Mouse (Mus musculus) midbrain, postnatal 0 days (tissue): Measurements from ENCODE around the gene Scaf1. TPM values are rescaled to one million over a fixed set of nuclear protein-coding genes. Genes with fewer than 3 reads are reported as not detected.
"Not testable (repeated sequence)": the region's sequence is repeated elsewhere in the genome, so short reads cannot be mapped to it uniquely, and the experiment has no call there.

ENCODE experiments used
- ATAC-seq: fragments of 200-750 bp; cut with Nextera tagmentation; 2 replicates; pipeline ENCODE4 v1.8.0; 2017; ENCODE audit warnings: moderate number of reproducible peaks, mild to moderate bottlenecking, moderate TSS enrichment, moderate library complexity; ENCODE audit not compliant: low FRiP score
- DNase-seq: peaks from one replicate; pipeline ENCODE4 v3.0.0-alpha.2; 2015; ENCODE audit warnings: low spot score
- H3K27ac ChIP-seq: fragments of 300-500 bp; sonication (generic); 2 replicates; pipeline ENCODE4 v1.5.1; 2014; ENCODE audit warnings: low read depth, mild to moderate bottlenecking, low read length, mixed read lengths
- H3K27me3 ChIP-seq: fragments of 300-500 bp; sonication (generic); 2 replicates; pipeline ENCODE4 v1.6.1; 2014; ENCODE audit warnings: low read length, control low read depth, mixed read lengths; ENCODE audit not compliant: insufficient read depth
- H3K36me3 ChIP-seq: fragments of 300-500 bp; sonication (generic); 2 replicates; pipeline ENCODE4 v1.6.1; 2014; ENCODE audit warnings: low read length, control low read depth, mixed read lengths; ENCODE audit not compliant: insufficient read depth
- H3K4me1 ChIP-seq: fragments of 300-500 bp; sonication (generic); 2 replicates; pipeline ENCODE4 v1.6.1; 2014; ENCODE audit warnings: mild to moderate bottlenecking, control low read depth, antibody characterized with exemption, low read length, mixed read lengths; ENCODE audit not compliant: insufficient read depth
- H3K4me2 ChIP-seq: fragments of 300-500 bp; sonication (generic); 2 replicates; pipeline ENCODE4 v1.6.1; 2014; ENCODE audit warnings: low read depth, mild to moderate bottlenecking, low read length, mixed read lengths; ENCODE audit not compliant: poor library complexity, severe bottlenecking
- H3K4me3 ChIP-seq: fragments of 300-500 bp; sonication (generic); 2 replicates; pipeline ENCODE4 v1.5.1; 2014; ENCODE audit warnings: low read depth, mild to moderate bottlenecking, low read length, moderate library complexity
- H3K9ac ChIP-seq: fragments of 300-500 bp; sonication (generic); replicated peaks from 2 replicates; pipeline ENCODE4 v1.6.1; 2014; ENCODE audit warnings: mild to moderate bottlenecking, low read length, moderate library complexity, mixed read lengths; ENCODE audit not compliant: poor library complexity, severe bottlenecking
- H3K9me3 ChIP-seq: fragments of 300-500 bp; sonication (generic); 2 replicates; pipeline ENCODE4 v1.6.1; 2016; ENCODE audit warnings: low read length, control low read depth
- CTCF ChIP-seq: IDR thresholded peaks from 2 replicates; pipeline ENCODE4 v1.5.1; 2016; ENCODE audit warnings: antibody characterized with exemption, mild to moderate bottlenecking
- WGBS: fragments of 180-500 bp; shearing (Covaris S2); extraction: QIAGEN DNeasy Blood & Tissue Kit; methylation state at CpG from one replicate; pipeline ENCODE4 v1.1.7; 2014; 5-methylcytosine and 5-hydroxymethylcytosine counted together
- polyA plus RNA-seq: library from polyadenylated mRNA; unstranded; fragments of >200 nt; fragmentation: Nextera tagmentation; extraction: Ambion mirVana; gene quantifications from 2 replicates; pipeline ENCODE4 v1.2.1, GENCODE M21; 2015
- total RNA-seq: library from RNA; depleted of rRNA; stranded (reverse); fragments of >200 nt; gene quantifications from 2 replicates; pipeline ENCODE4 v1.2.3, GENCODE M21; 2014

The Scaf1 gene
- total and polyA plus RNA-seq, 2 experiments from 2014 or later, result 53.3 to 90.9 TPM

DNA sequence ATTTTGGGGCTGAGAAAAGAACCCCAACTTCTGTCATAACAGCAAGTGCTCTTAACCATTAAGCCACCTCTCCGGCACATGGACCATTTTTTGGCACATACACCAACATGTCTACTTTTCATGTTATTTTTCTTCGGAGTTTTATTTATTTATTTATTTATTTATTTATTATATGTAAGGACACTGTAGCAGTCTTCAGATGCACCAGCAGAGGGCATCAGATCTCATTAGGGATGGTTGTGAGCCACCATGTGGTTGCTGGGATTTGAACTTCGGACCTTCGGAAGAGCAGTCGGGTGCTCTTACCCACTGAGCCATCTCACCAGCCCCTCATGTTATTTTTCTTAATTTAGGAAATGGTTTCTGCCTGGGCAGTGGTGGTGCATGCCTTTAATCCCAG is 7.5 kb upstream of the Scaf1 start:
- not testable (repeated sequence) for H3K4me2 ChIP-seq, H3K4me1 ChIP-seq, ATAC-seq, H3K9ac ChIP-seq, H3K9me3 ChIP-seq, H3K4me3 ChIP-seq, H3K27ac ChIP-seq, DNase-seq, H3K27me3 ChIP-seq
- TF ChIP-seq CTCF, result peak; percentile 47
- WGBS, result 75% methylated on average over 5 of the region's 5 CpGs
- H3K36me3 ChIP-seq, result peaks cover 17% of the 10 kb centered on the region

DNA sequence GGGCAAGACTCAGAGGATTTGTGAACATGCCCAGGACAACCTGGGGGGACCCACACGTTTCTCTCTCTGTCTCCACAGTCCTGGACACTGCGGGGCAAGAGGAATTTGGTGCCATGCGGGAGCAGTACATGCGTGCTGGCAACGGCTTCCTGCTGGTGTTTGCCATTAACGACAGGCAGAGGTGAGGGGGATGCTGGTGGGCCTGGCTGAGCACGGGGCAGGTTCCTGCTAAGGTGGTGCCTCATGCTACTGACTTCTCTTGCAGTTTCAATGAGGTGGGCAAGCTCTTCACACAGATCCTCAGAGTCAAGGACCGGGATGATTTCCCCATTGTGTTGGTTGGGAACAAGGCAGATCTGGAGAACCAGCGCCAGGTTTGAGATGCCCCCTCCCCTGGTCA is 4.1 kb upstream of the Scaf1 start:
- H3K4me3 ChIP-seq, result no peak overlapping the region
- TF ChIP-seq CTCF, result no peak
- H3K9me3 ChIP-seq, result no peaks in the 10 kb centered on the region
- no peak for ATAC-seq
- H3K27ac ChIP-seq, result no peak overlapping the region
- no peak for DNase-seq
- H3K4me1 ChIP-seq, result peaks cover 5% of the 10 kb centered on the region; the same call in 1 of the 2 replicates
- H3K9ac ChIP-seq, result no peak overlapping the region
- no peak overlapping the region for H3K4me2 ChIP-seq
- WGBS, result 79% methylated on average over 9 of the region's 9 CpGs
- H3K27me3 ChIP-seq, result no peaks in the 10 kb centered on the region
- no peaks in the 10 kb centered on the region for H3K36me3 ChIP-seq

DNA sequence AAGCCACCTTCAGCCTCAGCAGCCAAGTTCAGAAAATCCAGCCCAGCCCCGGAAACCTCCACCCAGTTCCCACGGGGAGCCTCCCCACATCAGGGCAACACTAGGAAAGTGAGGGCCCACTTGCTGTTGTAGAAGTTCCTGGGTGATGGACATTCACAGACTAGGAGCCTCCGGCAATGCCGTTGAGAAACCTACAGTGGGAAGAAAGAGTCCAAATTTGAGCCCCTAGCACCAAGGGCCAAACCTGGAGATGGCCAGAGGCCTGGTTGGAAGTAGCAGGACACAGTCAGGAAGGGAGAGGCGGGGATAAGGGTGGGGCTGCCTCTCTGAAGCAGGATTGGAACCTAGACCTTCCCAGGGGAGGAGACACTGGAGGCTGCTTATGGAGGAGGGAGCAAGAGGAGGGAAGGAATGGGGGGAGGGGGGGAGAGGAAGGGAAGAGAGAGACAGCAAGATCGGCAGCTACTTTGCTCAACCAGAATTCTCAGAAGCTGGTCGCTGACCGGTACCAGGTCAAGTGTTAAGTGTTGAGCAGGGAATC is 2.9 kb upstream of the Scaf1 start:
- WGBS, result 47% methylated on average over 8 of the region's 8 CpGs
- Histone ChIP-seq H3K9me3 (no peaks in the 10 kb centered on the region), H3K4me3 (0 out of 2 replicates have a peak overlapping the region, but pooled peaks have one; percentile 2), H3K27me3 (no peaks in the 10 kb centered on the region), H3K27ac (no peak overlapping the region), H3K36me3 (no peaks in the 10 kb centered on the region), H3K9ac (no peak overlapping the region), H3K4me2 (0 out of 2 replicates have a peak overlapping the region, but pooled peaks have one; percentile 9), H3K4me1 (peaks cover 10% of the 10 kb centered on the region; the same call in 1 of the 2 replicates)
- ATAC-seq, result no peak
- TF ChIP-seq CTCF, result no peak
- no peak for DNase-seq

DNA sequence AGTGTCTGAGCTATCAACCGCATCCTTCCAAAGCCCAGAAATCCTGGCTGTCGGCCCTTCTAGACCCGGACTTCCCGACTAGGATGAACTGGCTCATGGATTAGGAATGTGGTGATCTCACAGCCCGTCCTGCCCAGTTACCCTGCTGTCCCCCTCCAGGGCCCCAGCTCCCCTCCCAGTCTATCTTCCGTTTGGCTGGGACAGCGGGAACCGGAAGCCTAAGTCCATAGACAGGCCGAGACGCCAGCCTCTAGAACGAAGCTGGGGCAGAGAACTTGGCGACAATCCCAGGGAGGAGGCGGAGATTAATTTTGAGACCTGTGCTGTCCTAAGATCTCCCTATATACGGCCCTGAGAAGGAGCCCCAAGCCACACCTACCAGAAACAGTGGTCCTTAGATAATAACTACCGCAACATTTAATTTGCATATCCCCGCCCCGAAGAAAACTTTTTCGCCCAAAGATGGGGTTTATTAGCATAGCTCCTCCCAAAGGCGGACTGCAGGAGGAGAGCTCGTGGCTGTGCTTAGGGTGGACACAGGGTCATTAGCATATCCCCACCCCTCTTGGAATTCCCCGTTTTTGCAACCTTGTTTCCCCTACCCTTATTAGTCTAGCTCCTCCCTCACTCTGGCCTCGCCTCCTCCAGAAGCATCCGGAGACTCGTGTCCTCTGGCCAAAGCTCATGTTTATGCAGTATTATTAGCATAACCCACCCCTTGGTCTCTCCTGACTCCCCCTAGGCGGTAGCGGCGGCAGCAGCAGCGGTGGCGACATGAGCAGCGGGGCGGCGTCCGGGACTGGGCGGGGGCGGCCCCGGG is 1.3 kb upstream of the Scaf1 start, which contains the start of gene Rras:
TSS of gene Rras (plus strand) at position 720 of the 820 bp plus-strand sequence.
- Histone ChIP-seq H3K27me3 (no peaks in the 10 kb centered on the region), H3K4me3 (peak within 1 kb of the TSS; percentile 84), H3K4me2 (peak within 1 kb of the TSS; percentile 93), H3K9me3 (no peaks in the 10 kb centered on the region), H3K4me1 (peaks cover 10% of the 10 kb centered on the region; the same call in 1 of the 2 replicates), H3K36me3 (peaks cover 10% of the 10 kb centered on the region), H3K9ac (peak within 1 kb of the TSS; percentile 52), H3K27ac (peak within 1 kb of the TSS; percentile 69)
- 0 out of 2 replicates have a peak, but pooled peaks have one; percentile 30 for TF ChIP-seq CTCF
- WGBS, result under 1% methylated on average over 33 of the region's 36 CpGs
- DNase-seq, result peak; percentile 95
- ATAC-seq, result peak; percentile 60

DNA sequence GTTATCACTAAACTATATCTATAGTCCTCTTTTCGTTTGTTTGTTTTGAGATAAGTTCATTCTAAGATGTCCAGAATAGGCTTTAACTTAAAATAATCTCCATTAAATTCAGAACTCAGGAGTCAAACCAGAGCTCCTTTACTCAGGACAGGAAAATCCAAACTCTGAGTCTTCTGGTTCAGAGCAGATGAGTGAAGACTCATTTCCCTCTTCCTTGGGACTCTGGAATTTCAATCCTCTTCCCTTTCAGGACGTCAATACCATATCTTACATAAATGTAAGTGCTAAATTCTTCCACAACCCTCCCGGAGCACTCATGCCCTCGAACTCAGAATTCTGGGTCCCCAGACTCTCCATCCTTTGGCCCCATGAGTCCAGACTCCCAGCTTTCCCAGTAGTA is 598 bp upstream of the Scaf1 start:
- H3K36me3 ChIP-seq, result peaks cover 17% of the 10 kb centered on the region
- no peak for ATAC-seq
- no peak for TF ChIP-seq CTCF
- peak overlapping the region; percentile 52; the same call in 1 of the 2 replicates for H3K9ac ChIP-seq
- H3K4me3 ChIP-seq, result peak overlapping the region; percentile 84
- H3K27ac ChIP-seq, result peak overlapping the region; percentile 69
- 2% methylated on average over 4 of the region's 4 CpGs for whole genome bisulfite sequencing
- peaks cover 10% of the 10 kb centered on the region; the same call in 1 of the 2 replicates for H3K4me1 ChIP-seq
- H3K27me3 ChIP-seq, result no peaks in the 10 kb centered on the region
- peak overlapping the region; percentile 93 for H3K4me2 ChIP-seq
- no peaks in the 10 kb centered on the region for H3K9me3 ChIP-seq
- DNase-seq, result no peak
